Mouse (Mus musculus) small intestine, adult 2 months (tissue): ENCODE measurements around the gene Gtf2f2.

Experiments
- CTCF ChIP-seq: fragments of 200-500 bp; IDR thresholded peaks from 2 replicates; pipeline ENCODE4 v1.5.1; 2012; ENCODE audit warnings: low read depth, mild to moderate bottlenecking, control low read depth, inconsistent platforms, low read length, moderate library complexity, mixed read lengths; ENCODE audit not compliant: insufficient replicate concordance, insufficient read length; ENCODE audit errors: extremely low read depth
- POLR2A ChIP-seq: fragments of 200-500 bp; IDR thresholded peaks from 2 replicates; pipeline ENCODE4 v1.6.1; 2012; ENCODE audit warnings: low read depth, mild to moderate bottlenecking, control low read depth, inconsistent platforms, low read length, moderate library complexity

DNA sequence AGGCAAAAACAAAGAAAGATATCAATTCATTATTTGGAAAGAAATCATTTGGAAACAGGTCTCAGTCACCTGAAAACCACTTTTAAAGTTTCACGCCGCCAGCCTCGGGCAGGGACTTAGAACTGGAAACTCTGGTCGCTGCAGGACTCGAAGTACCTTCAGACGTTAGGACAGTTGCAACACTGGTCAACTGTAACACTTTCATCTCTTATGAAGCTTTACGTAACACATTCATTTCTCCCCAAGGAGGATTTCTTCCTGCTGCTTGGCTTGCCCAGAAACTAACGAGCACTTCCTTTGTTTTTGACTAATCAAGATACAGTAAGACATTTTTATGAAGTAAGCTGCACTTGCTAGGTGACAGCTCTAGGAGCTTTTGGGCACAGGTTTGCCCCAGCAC lies 103.7 kb downstream of the Gtf2f2 start:
- no peak for TF ChIP-seq POLR2A
- TF ChIP-seq CTCF, result no peak
